Comparison of ENCODE assay signal across 10 mouse cellular contexts in genomic region chr5:144545653-144546422, GRCm38 (mm10). TPM values are rescaled to one million over a fixed set of nuclear protein-coding genes. Genes with fewer than 3 reads are reported as not detected.
DNase-seq lines count a peak whose midpoint lies in the region; ATAC-seq and TF ChIP-seq lines count a peak whose summit lies in the region.
"Had no signal": no experiment of that assay in that cellular context is flagged by ENCODE, and none has a peak within 500 bp of the region (broad histone marks: within the 10 kb centered on the region; RNA-seq: fewer than 3 reads in every experiment).

Gene Nptx2, plus strand, starts transcription at chr5:144545902.

- H3K9me3 ChIP-seq in forebrain, postnatal 0 days (ENCODE audit: low read length), result no peaks in the 10 kb centered on the region
- H3K9me3 ChIP-seq in liver, embryonic 12.5 days (replicated peaks), result no peaks in the 10 kb centered on the region
- H3K9me3 ChIP-seq in neural tube, embryonic 13.5 days, result no peaks in the 10 kb centered on the region

- intact Hi-C loops in heart, postnatal 10 days (cut with DNase I), result no loop called here

- DNase-seq in 3134 (ENCODE audit: extremely low read depth, insufficient read length, low spot score), result peak; percentile 10
- DNase-seq in cerebellum, adult 18-20 months, result peak; percentile 9 to 39
- DNase-seq in forebrain, postnatal 0 days, result peak; percentile 96
- peak; percentile 59 to 68 for DNase-seq in heart, postnatal 10 days
- peak; percentile 82 to 87 for DNase-seq in kidney, postnatal 4 days
- DNase-seq in thymus, postnatal 36 days, result peak; percentile 1 to 8

- 2% methylated on average over 99 of the region's 99 CpGs for WGBS in forebrain, postnatal 0 days
- 2% methylated on average over 91 of the region's 99 CpGs for WGBS in liver, embryonic 12.5 days (ENCODE audit: insufficient replicate concordance)
- under 1% methylated on average over 99 of the region's 99 CpGs for WGBS in neural tube, embryonic 13.5 days

- no peaks in the 10 kb centered on the region for H3K36me3 ChIP-seq in forebrain, postnatal 0 days (ENCODE audit: insufficient read depth)
- no peaks in the 10 kb centered on the region for H3K36me3 ChIP-seq in liver, embryonic 12.5 days
- H3K36me3 ChIP-seq in neural tube, embryonic 13.5 days, result no peaks in the 10 kb centered on the region; the same call in 1 of the 2 replicates

- peak; percentile 65 for TF ChIP-seq CTCF in forebrain, postnatal 0 days (IDR thresholded peaks at IDR 0.05; ENCODE audit: low read depth)

- peak within 1 kb of the TSS; percentile 64 for H3K4me2 ChIP-seq in forebrain, postnatal 0 days (ENCODE audit: low read depth)
- H3K4me2 ChIP-seq in liver, embryonic 12.5 days, result peak within 1 kb of the TSS; percentile 51
- H3K4me2 ChIP-seq in neural tube, embryonic 13.5 days, result peak within 1 kb of the TSS; percentile 63

- peaks cover 15% of the 10 kb centered on the region for H3K27me3 ChIP-seq in forebrain, postnatal 0 days (ENCODE audit: insufficient read depth, low read length)
- peaks cover 69% of the 10 kb centered on the region for H3K27me3 ChIP-seq in liver, embryonic 12.5 days (replicated peaks)
- peaks cover 50% of the 10 kb centered on the region for H3K27me3 ChIP-seq in neural tube, embryonic 13.5 days

- no peak within 1 kb of the TSS for H3K27ac ChIP-seq in forebrain, postnatal 0 days (ENCODE audit: low read depth, low read length)
- no peak within 1 kb of the TSS for H3K27ac ChIP-seq in liver, embryonic 12.5 days
- peak within 1 kb of the TSS; percentile 64 for H3K27ac ChIP-seq in neural tube, embryonic 13.5 days (replicated peaks)

- H3K4me1 ChIP-seq in forebrain, postnatal 0 days (ENCODE audit: insufficient read depth), result no peaks in the 10 kb centered on the region
- H3K4me1 ChIP-seq in liver, embryonic 12.5 days, result 0 out of 2 replicates have a peak, but pooled peaks cover 3% of the 10 kb centered on the region
- H3K4me1 ChIP-seq in neural tube, embryonic 13.5 days (replicated peaks), result peaks cover 78% of the 10 kb centered on the region

- peak; percentile 97 for ATAC-seq in forebrain, postnatal 0 days
- peak; percentile 70 for ATAC-seq in liver, embryonic 12.5 days
- ATAC-seq in neural tube, embryonic 13.5 days (ENCODE audit: low read depth), result peak; percentile 91

- H3K9ac ChIP-seq in forebrain, postnatal 0 days, result peak within 1 kb of the TSS; percentile 44
- no peak within 1 kb of the TSS for H3K9ac ChIP-seq in liver, embryonic 12.5 days
- H3K9ac ChIP-seq in neural tube, embryonic 13.5 days, result peak within 1 kb of the TSS; percentile 69

- H3K4me3 ChIP-seq in forebrain, postnatal 0 days (ENCODE audit: low read depth, low read length), result peak within 1 kb of the TSS; percentile 40
- H3K4me3 ChIP-seq in liver, embryonic 12.5 days, result peak within 1 kb of the TSS; percentile 23
- H3K4me3 ChIP-seq in neural tube, embryonic 13.5 days, result peak within 1 kb of the TSS; percentile 48

RNA-seq across cellular contexts. Expression of gene Nptx2, which starts in this region (rescaled TPM):
- 22.5 and 33.1 TPM in 2 replicates for total RNA-seq in forebrain, postnatal 0 days (2014; rRNA removed)
- 5.1 and 6.9 TPM in 2 replicates for polyA plus RNA-seq in forebrain, postnatal 0 days (2015; fragmentation: Nextera tagmentation; extraction: Ambion mirVana)
- total RNA-seq in heart, postnatal 10 days (2021), result under 1 TPM in 1 of 2 experiments, not detected in 1; 0.19 TPM
- 0.06 TPM in 1 of 2 replicates, not detected in the other for polyA plus RNA-seq in liver, embryonic 12.5 days (2016; fragmentation: Nextera tagmentation; extraction: Ambion mirVana)
- 7.0 and 7.1 TPM in 2 replicates for polyA plus RNA-seq in neural tube, embryonic 13.5 days (2015; fragmentation: Nextera tagmentation; extraction: Ambion mirVana)
- total RNA-seq: neutrophil, adult 5-6 weeks had no signal
- polyA plus RNA-seq: C2C12 had no signal

Comparison
In these comparisons a context has a peak if more than half of its experiments do, and no peak if none do; other contexts are left out.
1. RNA of gene Nptx2 (total RNA-seq): 22.5 to 33.1 TPM in forebrain, postnatal 0 days; 0.19 TPM in heart, postnatal 10 days; every median in the first group is over 10 times any median in the second.
2. Peak in DNase-seq in heart, postnatal 10 days; RNA of the gene not detected or under 1 TPM.
3. Peak in ATAC-seq, H3K4me3 ChIP-seq and H3K4me2 ChIP-seq in liver, embryonic 12.5 days; RNA of the gene not detected or under 1 TPM.
4. DNase-seq: peak in every context shown above with its lines; median percentile 96 in forebrain, postnatal 0 days; 84 in kidney, postnatal 4 days; 64 in heart, postnatal 10 days; 24 in cerebellum, adult 18-20 months; 10 in 3134; 4 in thymus, postnatal 36 days.
5. Peak in every context shown above with its lines, with median percentiles within 50 percentile points of each other: ATAC-seq, H3K4me2 ChIP-seq and H3K4me3 ChIP-seq.